Mouse (Mus musculus) cortical plate, adult 2 months (tissue): Measurements from ENCODE around the gene Clec11a. TPM values are rescaled to one million over a fixed set of nuclear protein-coding genes. Genes with fewer than 3 reads are reported as not detected.

Experiments
- H3K27ac ChIP-seq: fragments of 200-500 bp; 2 replicates; pipeline ENCODE4 v1.5.1; 2012; ENCODE audit warnings: low read length, control low read depth, inconsistent platforms; ENCODE audit not compliant: insufficient read depth
- H3K4me1 ChIP-seq: fragments of 200-500 bp; 2 replicates; pipeline ENCODE4 v1.6.1; 2011; ENCODE audit warnings: low read length; ENCODE audit not compliant: control insufficient read depth, insufficient read depth
- H3K4me3 ChIP-seq: fragments of 200-500 bp; 2 replicates; pipeline ENCODE4 v1.5.1; 2011; ENCODE audit warnings: mild to moderate bottlenecking, low read length, control low read depth; ENCODE audit not compliant: insufficient read depth
- CTCF ChIP-seq: fragments of 200-500 bp; IDR thresholded peaks from 2 replicates; pipeline ENCODE4 v1.5.1; 2011; ENCODE audit warnings: mild to moderate bottlenecking, control low read depth, low read length; ENCODE audit not compliant: insufficient read depth; ENCODE audit errors: extremely low read depth
- POLR2A ChIP-seq: fragments of 200-500 bp; IDR thresholded peaks from 2 replicates; pipeline ENCODE4 v1.6.1; 2011; ENCODE audit warnings: mild to moderate bottlenecking, low read length, control low read depth; ENCODE audit not compliant: insufficient read depth; ENCODE audit errors: extremely low read depth
- polyA plus RNA-seq: library from polyadenylated mRNA; depleted of rRNA; stranded (reverse); fragments of >200 nt; gene quantifications from 2 replicates; pipeline ENCODE4 v1.2.3, GENCODE M21; 2012

The Clec11a gene
- polyA plus RNA-seq, 1 experiment = 5.4 TPM

DNA sequence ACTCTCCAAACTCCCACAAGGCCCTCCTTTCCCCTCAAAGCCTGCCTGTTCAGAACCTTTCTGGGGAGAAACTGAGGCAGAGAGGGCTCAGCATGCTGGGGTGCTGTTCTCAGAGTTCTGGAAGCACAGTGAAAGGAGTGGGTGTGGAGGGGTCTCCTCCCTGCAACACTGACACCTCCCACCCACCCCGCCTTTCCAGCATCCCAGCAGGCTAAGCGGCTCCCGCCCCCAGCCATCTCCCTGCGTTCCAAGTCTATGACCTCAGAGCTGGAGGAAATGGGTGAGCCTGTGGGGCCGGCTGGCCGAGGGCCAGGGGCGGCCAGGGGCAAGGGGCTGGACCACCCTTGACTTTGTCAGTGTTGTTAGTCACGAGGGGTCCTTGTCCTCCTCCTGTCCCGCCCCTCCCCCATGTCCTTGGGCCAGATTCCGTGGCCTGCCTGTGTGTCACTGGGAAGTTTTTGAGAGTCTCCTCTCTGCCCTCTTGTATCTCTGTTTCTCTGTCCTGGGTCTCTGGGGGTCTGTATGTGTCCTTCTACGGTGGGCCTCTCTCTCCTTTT, 36.8 kb upstream of the Clec11a start:
- H3K4me3 ChIP-seq = no peak overlapping the region
- H3K27ac ChIP-seq = no peak overlapping the region
- peaks cover 11% of the 10 kb centered on the region for H3K4me1 ChIP-seq
- TF ChIP-seq CTCF = no peak
- no peak for TF ChIP-seq POLR2A

DNA sequence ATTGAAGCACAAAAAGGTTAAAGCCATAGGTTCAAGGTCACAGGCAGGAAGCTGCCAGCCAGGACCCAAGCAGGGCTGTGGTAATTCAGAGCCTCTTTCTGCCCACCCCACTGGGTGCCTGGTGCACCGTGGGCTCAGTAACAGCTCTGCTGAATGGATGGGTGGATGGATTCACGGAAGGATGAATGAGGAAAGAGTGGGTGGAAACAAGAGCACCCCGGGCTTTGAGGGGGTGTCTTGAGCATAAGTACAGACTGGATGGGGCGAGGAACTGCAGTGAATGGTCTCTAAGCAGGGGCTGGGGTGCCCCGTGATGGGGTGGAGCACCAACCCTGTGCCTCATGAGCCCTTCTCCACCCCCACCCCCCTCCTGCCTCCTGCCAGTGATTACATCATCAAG, 35.0 kb upstream of the Clec11a start:
- Histone ChIP-seq H3K4me3 (no peak overlapping the region), H3K4me1 (peaks cover 11% of the 10 kb centered on the region), H3K27ac (peak overlapping the region; percentile 0; the same call in 1 of the 2 replicates)
- TF ChIP-seq POLR2A (no peak), CTCF (no peak)

DNA sequence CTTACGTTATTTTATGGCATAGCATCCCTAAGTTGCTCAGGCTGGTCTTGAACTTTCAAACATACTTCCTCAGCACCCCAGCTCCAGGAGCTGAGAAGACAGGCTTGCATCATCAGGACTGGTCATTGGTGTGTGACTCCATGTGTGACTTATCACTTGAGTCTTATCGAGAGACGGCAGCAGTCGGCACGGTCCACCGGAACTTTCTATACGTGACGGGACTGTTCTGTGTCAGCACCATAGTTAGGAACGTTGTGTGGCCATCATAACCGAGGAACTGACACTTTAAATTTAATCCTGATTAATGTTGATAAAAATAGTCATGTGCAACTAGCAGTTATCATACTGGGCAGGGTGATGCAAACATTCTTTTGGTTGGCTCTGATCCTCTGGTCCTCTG, 34.4 kb upstream of the Clec11a start:
- no peak overlapping the region for H3K27ac ChIP-seq
- TF ChIP-seq POLR2A = no peak
- TF ChIP-seq CTCF = no peak
- peaks cover 11% of the 10 kb centered on the region for H3K4me1 ChIP-seq
- H3K4me3 ChIP-seq = no peak overlapping the region

DNA sequence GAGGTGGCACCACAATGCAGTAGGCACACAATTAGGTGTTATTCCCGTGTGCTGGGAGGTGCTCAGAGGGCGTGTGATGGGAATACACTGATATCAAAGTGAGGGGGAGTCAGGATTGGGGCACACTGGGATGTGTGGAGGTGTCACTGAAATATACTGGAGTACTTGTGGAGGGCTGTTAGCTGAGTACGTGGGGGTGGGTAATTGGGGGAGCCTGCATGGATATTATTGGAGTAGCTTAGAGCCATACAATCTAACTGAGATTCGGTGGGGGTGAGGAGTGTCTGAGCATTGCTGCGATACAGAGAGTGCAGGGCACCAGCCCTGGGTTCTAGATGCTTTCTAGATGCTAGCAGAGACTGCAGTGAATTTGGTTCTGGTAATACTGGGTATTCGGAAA, 33.5 kb upstream of the Clec11a start:
- TF ChIP-seq CTCF (no peak), POLR2A (no peak)
- no peak overlapping the region for H3K27ac ChIP-seq
- peaks cover 11% of the 10 kb centered on the region for H3K4me1 ChIP-seq
- H3K4me3 ChIP-seq = no peak overlapping the region

DNA sequence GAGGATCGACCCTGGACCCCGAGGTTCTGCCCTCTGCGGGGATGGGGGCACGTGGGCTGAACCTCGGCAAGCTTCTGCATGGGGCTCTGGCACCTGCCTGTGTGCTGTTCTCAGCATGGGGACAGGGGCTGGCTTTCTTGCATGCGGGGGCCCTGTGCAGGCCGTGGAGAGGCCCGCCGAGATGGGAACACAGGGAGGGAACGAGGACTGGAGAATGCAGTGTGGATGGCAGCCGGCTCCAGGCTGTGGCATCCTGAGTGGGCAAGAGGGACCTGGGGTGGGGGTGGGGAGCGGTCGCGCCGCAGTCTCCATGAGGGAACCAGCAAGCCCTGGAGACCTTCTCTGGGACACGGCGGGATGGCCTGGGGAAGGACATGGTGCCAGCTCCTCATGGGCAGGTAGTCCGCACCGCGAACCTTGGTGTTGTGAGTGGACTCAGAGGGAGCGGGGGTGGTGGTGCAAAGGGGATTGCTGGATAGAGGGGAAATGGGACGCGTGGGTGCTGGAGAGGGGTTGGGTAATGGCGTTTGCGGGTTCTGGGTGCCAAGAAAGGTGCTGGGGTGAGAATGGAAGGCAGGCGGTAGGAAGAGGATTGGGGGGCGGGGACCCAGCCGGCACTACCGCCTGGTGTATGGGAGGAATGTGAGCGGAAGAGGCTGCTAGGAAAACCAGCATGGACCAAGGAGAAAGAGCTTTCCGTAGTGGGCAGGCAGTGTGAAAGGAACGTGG, 30.6 kb upstream of the Clec11a start:
- Histone ChIP-seq H3K4me3 (peak overlapping the region; percentile 70), H3K4me1 (peaks cover 11% of the 10 kb centered on the region), H3K27ac (0 out of 2 replicates have a peak overlapping the region, but pooled peaks have one; percentile 11)
- TF ChIP-seq CTCF = no peak
- TF ChIP-seq POLR2A = no peak

DNA sequence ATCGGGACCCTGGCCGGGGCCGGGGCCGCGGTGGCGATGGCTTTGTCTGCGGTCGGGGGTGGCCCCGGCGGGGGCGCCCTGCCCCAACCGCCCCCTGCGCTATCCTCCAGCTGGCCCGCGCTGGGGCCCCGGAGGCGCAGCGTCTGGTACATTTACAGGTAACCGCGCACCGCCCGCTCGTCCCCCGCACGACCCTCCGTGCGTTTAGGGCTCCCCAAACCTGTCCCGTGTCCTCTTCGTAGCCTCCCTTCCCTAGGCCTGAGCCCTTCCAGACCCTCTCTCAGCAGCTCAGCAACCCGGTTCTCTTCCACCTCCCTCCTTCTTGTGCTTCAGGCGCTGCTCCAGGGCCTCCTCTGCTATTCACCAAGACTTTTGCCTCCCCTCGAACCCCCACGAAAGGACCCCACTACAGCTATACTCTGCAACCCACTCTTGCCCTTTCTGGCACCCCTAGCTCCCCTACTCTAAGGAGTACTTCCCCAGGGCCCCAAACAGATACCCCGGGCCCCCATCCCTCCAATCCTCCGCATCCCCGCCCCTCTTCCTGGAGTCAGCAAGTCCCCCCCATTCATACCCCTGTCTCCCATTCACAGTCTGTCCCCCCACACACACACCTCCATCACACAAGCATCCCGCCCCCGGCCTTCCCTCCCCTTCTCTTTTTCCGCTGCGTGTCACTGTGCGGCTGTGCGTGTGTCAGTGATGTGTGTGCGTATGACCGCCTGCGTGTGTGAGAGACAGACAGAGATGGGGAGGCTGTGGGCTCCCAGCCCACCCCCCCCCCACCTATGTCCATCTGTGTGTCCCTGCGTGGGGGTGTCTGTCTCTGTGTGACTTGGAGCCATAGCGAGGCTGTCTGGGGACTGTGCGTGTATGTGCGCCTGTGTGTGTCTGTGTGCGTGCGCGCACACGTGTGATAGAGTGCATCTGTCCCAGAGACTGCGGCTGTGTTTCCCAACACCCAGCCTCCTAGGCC, 29.6 kb upstream of the Clec11a start:
- Histone ChIP-seq H3K27ac (peak overlapping the region; percentile 86), H3K4me1 (peaks cover 9% of the 10 kb centered on the region), H3K4me3 (peak overlapping the region; percentile 70)
- no peak for TF ChIP-seq CTCF
- peak; percentile 44; the same call in 1 of the 2 replicates for TF ChIP-seq POLR2A

DNA sequence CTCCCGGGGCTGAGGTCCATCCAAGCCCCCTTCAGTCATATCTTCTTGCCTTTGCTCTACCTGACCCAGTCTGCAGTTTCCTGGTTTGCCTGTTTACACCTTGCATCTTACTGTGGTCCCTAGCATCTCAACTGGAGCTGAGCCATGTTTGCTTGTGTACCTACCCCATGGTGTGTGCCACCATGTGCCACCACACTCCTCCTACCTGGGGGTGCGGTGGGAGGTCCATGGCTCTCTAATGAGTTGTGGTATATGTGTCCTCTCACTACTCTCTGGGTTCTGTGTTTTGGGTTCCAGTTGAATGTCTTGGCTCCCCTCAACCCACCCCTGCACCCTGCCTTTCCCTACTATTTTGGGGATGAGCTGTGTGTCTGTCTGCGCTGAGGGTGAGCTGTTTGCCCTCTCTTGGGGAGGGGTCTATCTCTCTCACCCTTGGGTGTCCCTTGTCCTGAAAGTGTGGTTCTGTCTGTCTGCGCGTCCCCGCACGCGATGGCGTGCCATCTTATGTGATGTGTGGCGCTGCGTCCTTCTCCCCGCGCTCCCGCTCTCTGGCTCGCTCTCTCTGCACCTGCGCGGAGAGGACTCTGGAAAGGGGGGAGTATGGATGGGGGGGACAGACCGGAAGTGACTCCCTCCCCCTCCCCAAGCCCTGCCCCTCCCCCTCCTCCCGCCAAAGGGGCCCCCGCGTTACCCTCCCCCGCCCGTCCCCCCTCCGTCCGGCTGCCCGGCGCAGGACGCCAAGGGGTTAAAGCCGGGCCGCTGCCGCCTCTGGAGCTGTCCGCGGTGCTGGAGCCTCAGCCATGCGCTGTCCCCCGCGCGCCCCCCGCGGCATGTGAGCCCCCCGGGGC, 28.6 kb upstream of the Clec11a start:
- TF ChIP-seq POLR2A (peak; percentile 64; the same call in 1 of the 2 replicates), CTCF (no peak)
- Histone ChIP-seq H3K4me3 (peak overlapping the region; percentile 28), H3K4me1 (peaks cover 6% of the 10 kb centered on the region), H3K27ac (no peak overlapping the region)

DNA sequence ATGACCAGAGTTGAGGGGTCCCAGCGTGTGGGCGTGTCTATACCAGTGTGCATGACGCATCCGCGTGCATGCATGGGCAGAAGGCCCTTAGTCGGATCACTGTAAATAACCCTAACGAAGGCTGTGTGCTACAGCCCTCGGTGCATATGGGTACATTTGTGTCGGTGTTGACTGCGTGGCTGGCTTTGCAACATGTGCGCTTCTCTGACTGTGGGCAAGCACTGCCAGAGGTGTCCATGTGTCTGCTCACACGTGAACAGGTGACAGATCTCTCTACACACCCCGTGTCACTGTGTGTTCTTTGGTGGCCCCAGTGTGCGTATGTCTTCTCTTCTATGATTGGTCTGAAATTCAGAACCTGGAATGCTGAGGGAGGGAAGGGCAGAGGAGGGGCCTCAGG, 27.4 kb upstream of the Clec11a start:
- H3K27ac ChIP-seq = no peak overlapping the region

More for the DNA sequence above, 27.4 kb upstream of the Clec11a start:
- TF ChIP-seq CTCF = no peak
- peak; percentile 32; the same call in 1 of the 2 replicates for TF ChIP-seq POLR2A
- Histone ChIP-seq H3K4me3 (no peak overlapping the region), H3K4me1 (peaks cover under 1% of the 10 kb centered on the region; the same call in 1 of the 2 replicates)
